In genomic region chr7:44898607-44899006, GRCm38 (mm10) we compare ENCODE assay signal across 8 mouse cellular contexts. TPM values are rescaled to one million over a fixed set of nuclear protein-coding genes. Genes with fewer than 3 reads are reported as not detected.
A peak's percentile ranks its signal among the peaks of the same experiment; 100 is the strongest.
DNase-seq lines count a peak whose midpoint lies in the region; ATAC-seq and TF ChIP-seq lines count a peak whose summit lies in the region.

No protein-coding gene starts in this region.

- H3K4me3 ChIP-seq in hindbrain, embryonic 10.5 days: peak overlapping the region; percentile 35
- H3K4me3 ChIP-seq in hindbrain, embryonic 14.5 days (replicated peaks; ENCODE audit: low read length): no peak overlapping the region
- peak overlapping the region; percentile 63 for H3K4me3 ChIP-seq in E14TG2a.4 (replicated peaks; ENCODE audit: low read length)
- H3K4me3 ChIP-seq in midbrain, embryonic 11.5 days (ENCODE audit: low read depth, low read length): no peak overlapping the region

- no peak overlapping the region for H3K9ac ChIP-seq in hindbrain, embryonic 14.5 days
- peak overlapping the region; percentile 34; the same call in 1 of the 2 replicates for H3K9ac ChIP-seq in midbrain, embryonic 11.5 days (ENCODE audit: low read length)

- H3K36me3 ChIP-seq in hindbrain, embryonic 10.5 days: peaks cover 50% of the 10 kb centered on the region
- H3K36me3 ChIP-seq in hindbrain, embryonic 14.5 days (replicated peaks; ENCODE audit: control insufficient read depth, insufficient read depth): peaks cover 46% of the 10 kb centered on the region
- peaks cover 55% of the 10 kb centered on the region for H3K36me3 ChIP-seq in E14TG2a.4 (ENCODE audit: insufficient read depth, low read length)
- H3K36me3 ChIP-seq in midbrain, embryonic 11.5 days (ENCODE audit: control insufficient read depth, insufficient read depth, low read length): peaks cover 7% of the 10 kb centered on the region; the same call in 1 of the 2 replicates

- WGBS in hindbrain, embryonic 10.5 days: 33% methylated on average over 19 of the region's 19 CpGs
- 34% methylated on average over 18 of the region's 19 CpGs for WGBS in hindbrain, embryonic 14.5 days
- 38% methylated on average over 19 of the region's 19 CpGs for WGBS in midbrain, embryonic 11.5 days

- intact Hi-C loops in left cerebral cortex, postnatal 25 days (cut with DNase I): no loop called here

- TF ChIP-seq CTCF in E14TG2a.4 (conservative IDR thresholded peaks at IDR 0.05; ENCODE audit: low read length): no peak

- H3K9me3 ChIP-seq in hindbrain, embryonic 10.5 days: no peaks in the 10 kb centered on the region
- H3K9me3 ChIP-seq in hindbrain, embryonic 14.5 days (ENCODE audit: control insufficient read depth, low read length): no peaks in the 10 kb centered on the region
- H3K9me3 ChIP-seq in E14TG2a.4 (ENCODE audit: low read length): no peaks in the 10 kb centered on the region
- no peaks in the 10 kb centered on the region for H3K9me3 ChIP-seq in midbrain, embryonic 11.5 days (ENCODE audit: control insufficient read depth, low read length)

- no peak overlapping the region for H3K4me2 ChIP-seq in hindbrain, embryonic 14.5 days (replicated peaks)
- peak overlapping the region; percentile 11; the same call in 1 of the 2 replicates for H3K4me2 ChIP-seq in midbrain, embryonic 11.5 days

- H3K4me1 ChIP-seq in hindbrain, embryonic 10.5 days (replicated peaks): peaks cover 75% of the 10 kb centered on the region
- H3K4me1 ChIP-seq in hindbrain, embryonic 14.5 days (replicated peaks; ENCODE audit: control insufficient read depth, insufficient read depth, low read length): peaks cover 36% of the 10 kb centered on the region
- H3K4me1 ChIP-seq in E14TG2a.4 (replicated peaks; ENCODE audit: low read depth, low read length): peaks cover 77% of the 10 kb centered on the region
- H3K4me1 ChIP-seq in midbrain, embryonic 11.5 days (ENCODE audit: control insufficient read depth, insufficient read depth, low read length): peaks cover 43% of the 10 kb centered on the region

- ATAC-seq in hindbrain, embryonic 14.5 days (ENCODE audit: low FRiP score): no peak
- no peak for ATAC-seq in midbrain, embryonic 11.5 days (ENCODE audit: low FRiP score)

- no peaks in the 10 kb centered on the region for H3K27me3 ChIP-seq in hindbrain, embryonic 10.5 days (ENCODE audit: insufficient read depth, poor library complexity, severe bottlenecking)
- H3K27me3 ChIP-seq in hindbrain, embryonic 14.5 days (ENCODE audit: control insufficient read depth, insufficient read depth, low read length): no peaks in the 10 kb centered on the region
- H3K27me3 ChIP-seq in E14TG2a.4 (ENCODE audit: insufficient read depth, low read length): no peaks in the 10 kb centered on the region
- no peaks in the 10 kb centered on the region for H3K27me3 ChIP-seq in midbrain, embryonic 11.5 days (ENCODE audit: control insufficient read depth, insufficient read depth, low read length)

- DNase-seq in hindbrain, embryonic 10.5 days (ENCODE audit: low spot score): peak; percentile 15
- DNase-seq in hindbrain, embryonic 14.5 days (ENCODE audit: low spot score): no peak
- peak; percentile 47 for DNase-seq in c-Kit-positive CD71-positive TER-119-positive erythroid progenitor cells, embryonic 14.5 days (ENCODE audit: low spot score)
- DNase-seq in kidney, adult 8-10 months: peak; percentile 57 to 59
- peak; percentile 88 for DNase-seq in midbrain, embryonic 11.5 days (ENCODE audit: low spot score, missing footprints)
- DNase-seq in urinary bladder, postnatal 10 days (ENCODE audit: low spot score): no peak
- DNase-seq in left cerebral cortex, postnatal 25 days (ENCODE audit: low spot score in 2 of 2): no peak

- peak overlapping the region; percentile 68 for H3K27ac ChIP-seq in hindbrain, embryonic 10.5 days
- H3K27ac ChIP-seq in hindbrain, embryonic 14.5 days: no peak overlapping the region
- 0 out of 2 replicates have a peak overlapping the region, but pooled peaks have one; percentile 6 for H3K27ac ChIP-seq in midbrain, embryonic 11.5 days (ENCODE audit: low read depth, low read length)

RNA-seq across cellular contexts. Expression of gene Fuz, which starts 2.7 kb away (rescaled TPM):
- polyA plus RNA-seq in hindbrain, embryonic 10.5 days (2016; fragmentation: Nextera tagmentation; extraction: Ambion mirVana): 24.4 and 28.4 TPM in 2 replicates
- 15.9 and 16.0 TPM in 2 replicates for polyA plus RNA-seq in hindbrain, embryonic 14.5 days (2014; fragmentation: Nextera tagmentation; extraction: Ambion mirVana)
- polyA plus RNA-seq in midbrain, embryonic 11.5 days (2014; fragmentation: Nextera tagmentation; extraction: Ambion mirVana): 18.8 and 23.1 TPM in 2 replicates
- 10 to 100 TPM; 20.7 to 25.5 TPM for total RNA-seq in left cerebral cortex, postnatal 25 days (2021)

RNA-seq across cellular contexts. Expression of gene Med25, which starts 6.1 kb away (rescaled TPM):
- polyA plus RNA-seq in hindbrain, embryonic 10.5 days (2016; fragmentation: Nextera tagmentation; extraction: Ambion mirVana): 187 and 223 TPM in 2 replicates
- 87.5 and 90.6 TPM in 2 replicates for polyA plus RNA-seq in hindbrain, embryonic 14.5 days (2014; fragmentation: Nextera tagmentation; extraction: Ambion mirVana)
- polyA plus RNA-seq in midbrain, embryonic 11.5 days (2014; fragmentation: Nextera tagmentation; extraction: Ambion mirVana): 69.5 and 75.4 TPM in 2 replicates
- 10 to 100 TPM; 88.8 to 89.5 TPM for total RNA-seq in left cerebral cortex, postnatal 25 days (2021)

RNA-seq across cellular contexts. Expression of gene Ptov1, which starts 29.0 kb away (rescaled TPM):
- polyA plus RNA-seq in hindbrain, embryonic 10.5 days (2016; fragmentation: Nextera tagmentation; extraction: Ambion mirVana): 478 and 579 TPM in 2 replicates
- 430 and 454 TPM in 2 replicates for polyA plus RNA-seq in hindbrain, embryonic 14.5 days (2014; fragmentation: Nextera tagmentation; extraction: Ambion mirVana)
- 316 and 350 TPM in 2 replicates for polyA plus RNA-seq in midbrain, embryonic 11.5 days (2014; fragmentation: Nextera tagmentation; extraction: Ambion mirVana)
- total RNA-seq in left cerebral cortex, postnatal 25 days (2021): 100 to 1,000 TPM; 286 to 287 TPM

RNA-seq across cellular contexts. Expression of gene Ap2a1, which starts 30.7 kb away (rescaled TPM):
- polyA plus RNA-seq in hindbrain, embryonic 10.5 days (2016; fragmentation: Nextera tagmentation; extraction: Ambion mirVana): 80.7 and 93.1 TPM in 2 replicates
- polyA plus RNA-seq in hindbrain, embryonic 14.5 days (2014; fragmentation: Nextera tagmentation; extraction: Ambion mirVana): 123 and 135 TPM in 2 replicates
- polyA plus RNA-seq in midbrain, embryonic 11.5 days (2014; fragmentation: Nextera tagmentation; extraction: Ambion mirVana): 68.0 and 74.8 TPM in 2 replicates
- total RNA-seq in left cerebral cortex, postnatal 25 days (2021): 100 to 1,000 TPM; 325 to 334 TPM

RNA-seq across cellular contexts. Expression of gene Pnkp, which starts 41.7 kb away (rescaled TPM):
- 36.3 and 40.2 TPM in 2 replicates for polyA plus RNA-seq in hindbrain, embryonic 10.5 days (2016; fragmentation: Nextera tagmentation; extraction: Ambion mirVana)
- polyA plus RNA-seq in hindbrain, embryonic 14.5 days (2014; fragmentation: Nextera tagmentation; extraction: Ambion mirVana): 23.4 and 26.5 TPM in 2 replicates
- polyA plus RNA-seq in midbrain, embryonic 11.5 days (2014; fragmentation: Nextera tagmentation; extraction: Ambion mirVana): 26.1 and 28.6 TPM in 2 replicates
- 10 to 100 TPM; 26.4 to 27.3 TPM for total RNA-seq in left cerebral cortex, postnatal 25 days (2021)

Comparison
In these comparisons a context has a peak if more than half of its experiments do, and no peak if none do; other contexts are left out.
1. DNase-seq: peak in hindbrain, embryonic 10.5 days (single experiment), c-Kit-positive CD71-positive TER-119-positive erythroid progenitor cells, embryonic 14.5 days (single experiment), kidney, adult 8-10 months (2 of 2) and midbrain, embryonic 11.5 days (single experiment); none in hindbrain, embryonic 14.5 days (single experiment), urinary bladder, postnatal 10 days (single experiment) and left cerebral cortex, postnatal 25 days (0 of 2).
2. H3K4me3 ChIP-seq: peak in hindbrain, embryonic 10.5 days (single experiment) and E14TG2a.4 (single experiment); none in hindbrain, embryonic 14.5 days (single experiment) and midbrain, embryonic 11.5 days (single experiment).